Mouse (Mus musculus) embryonic fibroblast, embryonic 13.5 days (primary cell): ENCODE data around the gene Slc39a10.

Source experiments
- CTCF ChIP-seq: IDR thresholded peaks from 2 replicates; pipeline ENCODE4 v1.5.1; 2011; ENCODE audit warnings: mild to moderate bottlenecking, control low read depth, low read length, moderate library complexity, borderline replicate concordance; ENCODE audit not compliant: insufficient read depth
- POLR2A ChIP-seq: IDR thresholded peaks from 2 replicates; pipeline ENCODE4 v1.6.1; 2011; ENCODE audit warnings: low read depth, mild to moderate bottlenecking, control low read depth, low read length, moderate library complexity

DNA sequence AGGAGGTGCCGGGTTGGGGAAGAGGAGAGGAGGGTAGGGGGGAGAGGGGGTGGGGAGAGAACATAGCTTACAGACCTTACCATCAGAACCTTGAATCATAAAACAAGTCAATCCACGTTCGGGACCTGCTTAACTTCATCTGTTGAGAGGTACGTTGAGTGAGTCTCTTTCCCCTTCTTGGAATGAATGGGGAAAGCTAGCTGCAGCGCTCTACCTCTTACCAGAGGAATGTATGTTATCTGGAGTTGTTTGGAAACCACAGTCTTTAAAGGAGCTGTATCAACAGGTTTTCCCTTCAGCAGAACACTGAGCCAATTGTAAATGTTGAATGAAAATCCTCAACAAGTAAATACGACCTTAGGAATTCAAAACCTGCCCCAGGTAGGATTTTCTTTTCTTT is 4.7 kb downstream of the Slc39a10 start:
- no peak for TF ChIP-seq CTCF
- no peak for TF ChIP-seq POLR2A
